ENCODE assay signal across 8 mouse cellular contexts in genomic region chr8:94199202-94199869, GRCm38 (mm10). TPM values are rescaled to one million over a fixed set of nuclear protein-coding genes. Genes with fewer than 3 reads are reported as not detected.
A peak's percentile ranks its signal among the peaks of the same experiment; 100 is the strongest.
DNase-seq lines count a peak whose midpoint lies in the region; ATAC-seq lines count a peak whose summit lies in the region.

No protein-coding gene starts in this region.

- intact Hi-C loops in heart, postnatal 10 days (cut with DNase I) = loop anchor here (1.0 to 10.0 kb wide), 4 partner anchors 32 to 605 kb away; no protein-coding TSS in a partner anchor

- ATAC-seq in megakaryocyte progenitor cell, adult 5-6 weeks (replicated peaks; ENCODE audit: poor library complexity) = peak; percentile 97

- DNase-seq in heart, adult 18-20 months = peak; percentile 53 to 85
- DNase-seq in heart, adult 11 months = no peak
- peak; percentile 78 for DNase-seq in R1 (ENCODE audit: low read depth, low spot score)
- DNase-seq in embryo, embryonic 10.5 days (ENCODE audit: low spot score) = peak; percentile 94
- DNase-seq in heart, postnatal 10 days = peak; percentile 73 to 83
- peak; percentile 53 to 75 for DNase-seq in layer of hippocampus, postnatal 36 days
- peak; percentile 61 to 76 for DNase-seq in spleen, postnatal 4 days (ENCODE audit: low spot score in 2 of 2)

RNA-seq across cellular contexts. Expression of gene Nup93, which starts 15.0 kb away (rescaled TPM):
- total RNA-seq in heart, adult 18-20 months (2021) = 10 to 100 TPM; 15.6 to 16.2 TPM
- total RNA-seq in heart, postnatal 10 days (2021) = 10 to 100 TPM; 27.6 to 28.3 TPM
- total RNA-seq in layer of hippocampus, postnatal 36 days (2021) = 10 to 100 TPM; 56.7 to 74.8 TPM
- total RNA-seq in megakaryocyte progenitor cell, adult 5-6 weeks (2015) = 26.7 and 32.4 TPM in 2 replicates
- 36.3 and 46.1 TPM in 2 replicates for total RNA-seq in megakaryocyte progenitor cell, adult 5-6 weeks (2017)

RNA-seq across cellular contexts. Expression of gene Mt1, which starts 20.5 kb away (rescaled TPM):
- total RNA-seq in heart, adult 18-20 months (2021) = 100 to 1,000 TPM; 240 to 413 TPM
- 100 to 1,000 TPM; 104 to 394 TPM for total RNA-seq in heart, postnatal 10 days (2021)
- 100 to 1,000 TPM; 532 to 675 TPM for total RNA-seq in layer of hippocampus, postnatal 36 days (2021)
- 232 and 285 TPM in 2 replicates for total RNA-seq in megakaryocyte progenitor cell, adult 5-6 weeks (2015)
- 321 and 389 TPM in 2 replicates for total RNA-seq in megakaryocyte progenitor cell, adult 5-6 weeks (2017)

RNA-seq across cellular contexts. Expression of gene Mt2, which starts 26.9 kb away (rescaled TPM):
- 10 to 100 TPM; 24.4 to 89.7 TPM for total RNA-seq in heart, adult 18-20 months (2021)
- 10 to 100 TPM in 1 of 2 experiments, 1 to 10 TPM in 1; 9.4 to 87.4 TPM for total RNA-seq in heart, postnatal 10 days (2021)
- 100 to 1,000 TPM; 418 to 575 TPM for total RNA-seq in layer of hippocampus, postnatal 36 days (2021)
- total RNA-seq in megakaryocyte progenitor cell, adult 5-6 weeks (2015) = 24.5 and 53.6 TPM in 2 replicates
- total RNA-seq in megakaryocyte progenitor cell, adult 5-6 weeks (2017) = 35.6 and 47.5 TPM in 2 replicates

RNA-seq across cellular contexts. Expression of gene Mt3, which starts 46.9 kb away (rescaled TPM):
- total RNA-seq in heart, adult 18-20 months (2021) = 1 to 10 TPM; 2.2 to 2.4 TPM
- 10 to 100 TPM; 12.5 to 14.5 TPM for total RNA-seq in heart, postnatal 10 days (2021)
- total RNA-seq in layer of hippocampus, postnatal 36 days (2021) = 1,000 to 10,000 TPM; 1,130 to 1,248 TPM
- total RNA-seq in megakaryocyte progenitor cell, adult 5-6 weeks (2015) = not detected in 2 replicates
- total RNA-seq in megakaryocyte progenitor cell, adult 5-6 weeks (2017) = not detected in 2 replicates

Comparison
In these comparisons a context has a peak if more than half of its experiments do, and no peak if none do; other contexts are left out.
1. RNA of gene Mt2, which starts 26.9 kb away (total RNA-seq): 418 to 575 TPM in layer of hippocampus, postnatal 36 days; 24.4 to 89.7 TPM in heart, adult 18-20 months, 9.4 to 87.4 TPM in heart, postnatal 10 days and 24.5 to 53.6 TPM in megakaryocyte progenitor cell, adult 5-6 weeks; every median in the first group is over 4 times any median in the second.